Mouse (Mus musculus) embryonic facial prominence, embryonic 11.5 days (tissue): ENCODE results near the gene Rgl2. TPM values are rescaled to one million over a fixed set of nuclear protein-coding genes. Genes with fewer than 3 reads are reported as not detected.
A peak's percentile ranks its signal among the peaks of the same experiment; 100 is the strongest.
"Not testable (repeated sequence)": the region's sequence is repeated elsewhere in the genome, so short reads cannot be mapped to it uniquely, and the experiment has no call there.

ENCODE experiments used
- ATAC-seq: fragments of 200-750 bp; cut with Nextera tagmentation; replicated peaks from 2 replicates; pipeline ENCODE4 v1.8.0; 2017; ENCODE audit warnings: low read depth; ENCODE audit not compliant: insufficient number of reproducible peaks, low FRiP score, low TSS enrichment
- DNase-seq: peaks from one replicate; pipeline ENCODE4 v3.0.0-alpha.2; 2015; ENCODE audit warnings: low spot score
- H3K27ac ChIP-seq: fragments of 300-500 bp; sonication (generic); replicated peaks from 2 replicates; pipeline ENCODE4 v1.5.1; 2014; ENCODE audit warnings: mild to moderate bottlenecking, low read depth, low read length, control low read depth
- H3K27me3 ChIP-seq: fragments of 300-500 bp; sonication (generic); 2 replicates; pipeline ENCODE4 v1.6.1; 2014; ENCODE audit warnings: mild to moderate bottlenecking, low read length, moderate library complexity, mixed read lengths; ENCODE audit not compliant: control insufficient read depth, insufficient read depth
- H3K36me3 ChIP-seq: fragments of 300-500 bp; sonication (generic); replicated peaks from 2 replicates; pipeline ENCODE4 v1.6.1; 2014; ENCODE audit warnings: low read depth, mild to moderate bottlenecking, low read length, moderate library complexity, mixed read lengths; ENCODE audit not compliant: control insufficient read depth, insufficient read depth
- H3K4me1 ChIP-seq: fragments of 300-500 bp; sonication (generic); 2 replicates; pipeline ENCODE4 v1.6.1; 2014; ENCODE audit warnings: low read length, mixed read lengths; ENCODE audit not compliant: control insufficient read depth, insufficient read depth
- H3K4me2 ChIP-seq: fragments of 300-500 bp; sonication (generic); 2 replicates; pipeline ENCODE4 v1.6.1; 2014; ENCODE audit warnings: low read depth, mild to moderate bottlenecking, control low read depth, low read length, moderate library complexity
- H3K4me3 ChIP-seq: fragments of 300-500 bp; sonication (generic); 2 replicates; pipeline ENCODE4 v1.5.1; 2014; ENCODE audit warnings: low read depth, low read length, control low read depth
- H3K9ac ChIP-seq: fragments of 300-500 bp; sonication (generic); replicated peaks from 2 replicates; pipeline ENCODE4 v1.6.1; 2014; ENCODE audit warnings: mild to moderate bottlenecking, control low read depth, low read length
- H3K9me3 ChIP-seq: fragments of 300-500 bp; sonication (generic); replicated peaks from 2 replicates; pipeline ENCODE4 v1.6.1; 2016; ENCODE audit warnings: mild to moderate bottlenecking, low read length, inconsistent platforms, mixed read lengths; ENCODE audit not compliant: control insufficient read depth
- WGBS: fragments of 180-500 bp; shearing (Covaris S2); extraction: QIAGEN DNeasy Blood & Tissue Kit; methylation state at CpG from one replicate; pipeline ENCODE4 v1.1.7; 2014; 5-methylcytosine and 5-hydroxymethylcytosine counted together
- polyA plus RNA-seq: library from polyadenylated mRNA; unstranded; fragments of >200 nt; fragmentation: Nextera tagmentation; extraction: Ambion mirVana; gene quantifications from 2 replicates; pipeline ENCODE4 v1.2.1, GENCODE M21; 2014

Gene Rgl2
- polyA plus RNA-seq, 1 experiment from 2014 or later = 26.3 TPM

DNA sequence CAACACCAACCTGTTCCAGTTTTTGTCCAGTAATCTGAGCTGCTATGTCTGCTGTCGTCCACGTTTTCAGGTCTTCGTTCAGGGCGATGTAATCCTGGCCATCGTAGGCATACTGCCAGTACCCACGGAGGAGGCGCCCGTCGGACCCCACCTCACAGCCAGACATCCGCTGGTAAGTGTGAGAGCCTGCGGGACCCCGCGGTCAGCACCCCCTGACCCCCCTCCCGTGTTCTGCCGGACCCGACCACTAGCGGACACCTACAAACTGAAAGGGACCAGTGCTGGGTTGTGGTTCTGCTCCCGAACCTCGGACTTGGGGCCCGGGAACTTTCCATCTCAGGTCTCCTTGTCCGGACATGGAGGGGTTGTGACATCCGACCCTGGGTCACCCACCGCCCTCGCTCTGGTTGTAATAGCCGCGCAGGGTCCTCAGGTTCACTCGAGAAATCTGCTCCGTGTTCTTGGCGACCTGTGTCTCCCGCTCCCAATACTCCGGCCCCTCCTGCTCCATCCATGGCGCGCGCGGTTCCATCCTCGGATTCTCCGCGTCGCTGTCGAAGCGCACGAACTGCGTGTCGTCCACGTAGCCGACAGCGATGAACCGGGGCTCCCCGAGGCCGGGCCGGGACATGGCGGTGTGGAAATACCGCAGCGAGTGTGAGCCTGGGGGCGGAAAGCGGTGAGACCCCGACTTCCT, 48.7 kb downstream of the Rgl2 start:
- H3K4me2 ChIP-seq = peak overlapping the region; percentile 50
- H3K27ac ChIP-seq = no peak overlapping the region
- DNase-seq (no peak), ATAC-seq (no peak)
- peak overlapping the region; percentile 21 for H3K4me3 ChIP-seq
- no peaks in the 10 kb centered on the region for H3K9me3 ChIP-seq
- peak overlapping the region; percentile 37; the same call in 1 of the 2 replicates for H3K9ac ChIP-seq
- WGBS = 2% methylated on average over 57 of the region's 57 CpGs
- no peaks in the 10 kb centered on the region for H3K36me3 ChIP-seq
- H3K4me1 ChIP-seq = no peaks in the 10 kb centered on the region; the same call in 1 of the 2 replicates
- peaks cover 28% of the 10 kb centered on the region for H3K27me3 ChIP-seq

DNA sequence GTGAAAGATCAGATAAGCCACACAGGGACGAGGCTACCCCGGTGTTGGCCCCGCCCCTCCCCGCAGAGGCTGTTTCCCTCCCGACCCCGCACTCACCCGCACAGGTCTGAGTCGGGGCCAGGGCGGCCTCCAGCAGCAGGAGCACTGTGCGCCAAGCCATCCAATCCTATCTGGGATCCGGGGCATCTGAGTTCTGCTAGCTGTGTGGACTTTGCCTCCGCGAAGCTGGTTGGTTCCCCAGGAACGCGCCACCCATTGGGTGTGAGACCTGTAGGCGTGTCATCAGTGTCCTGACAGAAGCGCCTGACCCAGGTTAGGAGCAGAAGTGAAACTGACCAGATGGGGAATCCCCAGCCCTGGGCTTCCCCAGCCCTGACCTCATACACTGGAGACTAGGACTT, 49.3 kb downstream of the Rgl2 start:
- no peaks in the 10 kb centered on the region; the same call in 1 of the 2 replicates for H3K4me1 ChIP-seq
- 1% methylated on average over 17 of the region's 17 CpGs for whole genome bisulfite sequencing
- no peak overlapping the region for H3K27ac ChIP-seq
- H3K9me3 ChIP-seq = no peaks in the 10 kb centered on the region
- no peak overlapping the region; the same call in 1 of the 2 replicates for H3K9ac ChIP-seq
- peak overlapping the region; percentile 21 for H3K4me3 ChIP-seq
- DNase-seq (peak; percentile 40), ATAC-seq (peak; percentile 26; the same call in 1 of the 2 replicates)
- peaks cover 28% of the 10 kb centered on the region for H3K27me3 ChIP-seq
- no peaks in the 10 kb centered on the region for H3K36me3 ChIP-seq
- peak overlapping the region; percentile 50 for H3K4me2 ChIP-seq

DNA sequence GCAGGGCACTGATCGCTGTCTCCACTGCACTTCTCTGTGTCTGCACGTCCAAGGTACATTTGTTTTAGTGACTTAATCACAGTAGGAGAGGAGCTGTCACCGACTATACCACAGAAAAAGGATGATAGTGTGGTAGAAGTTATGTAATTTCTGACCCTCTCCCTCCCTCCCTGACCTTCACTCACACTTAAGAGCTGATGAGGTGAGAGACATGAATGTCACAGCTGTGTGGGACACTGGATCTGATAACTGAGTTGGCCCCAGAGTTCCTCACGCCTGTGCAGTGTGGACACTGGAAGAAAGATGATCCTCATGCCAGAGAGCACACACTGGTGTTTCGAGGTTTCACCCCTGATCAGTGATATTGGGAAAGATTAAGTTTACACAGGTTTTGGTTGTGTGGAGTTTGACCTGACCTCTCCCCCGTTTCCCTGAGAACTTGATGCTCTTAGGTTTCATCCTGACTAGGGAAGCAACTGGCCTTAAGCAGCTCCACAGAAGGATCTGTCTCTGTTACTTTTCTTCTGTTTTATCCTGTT, 50.2 kb downstream of the Rgl2 start:
- Histone ChIP-seq H3K36me3 (no peaks in the 10 kb centered on the region), H3K9me3 (no peaks in the 10 kb centered on the region), H3K4me2 (no peak overlapping the region), H3K27me3 (peaks cover 28% of the 10 kb centered on the region), H3K27ac (no peak overlapping the region), H3K4me3 (no peak overlapping the region), H3K9ac (no peak overlapping the region), H3K4me1 (no peaks in the 10 kb centered on the region; the same call in 1 of the 2 replicates)
- DNase-seq (no peak), ATAC-seq (no peak)
- WGBS = 77% methylated on average over 6 of the region's 6 CpGs

DNA sequence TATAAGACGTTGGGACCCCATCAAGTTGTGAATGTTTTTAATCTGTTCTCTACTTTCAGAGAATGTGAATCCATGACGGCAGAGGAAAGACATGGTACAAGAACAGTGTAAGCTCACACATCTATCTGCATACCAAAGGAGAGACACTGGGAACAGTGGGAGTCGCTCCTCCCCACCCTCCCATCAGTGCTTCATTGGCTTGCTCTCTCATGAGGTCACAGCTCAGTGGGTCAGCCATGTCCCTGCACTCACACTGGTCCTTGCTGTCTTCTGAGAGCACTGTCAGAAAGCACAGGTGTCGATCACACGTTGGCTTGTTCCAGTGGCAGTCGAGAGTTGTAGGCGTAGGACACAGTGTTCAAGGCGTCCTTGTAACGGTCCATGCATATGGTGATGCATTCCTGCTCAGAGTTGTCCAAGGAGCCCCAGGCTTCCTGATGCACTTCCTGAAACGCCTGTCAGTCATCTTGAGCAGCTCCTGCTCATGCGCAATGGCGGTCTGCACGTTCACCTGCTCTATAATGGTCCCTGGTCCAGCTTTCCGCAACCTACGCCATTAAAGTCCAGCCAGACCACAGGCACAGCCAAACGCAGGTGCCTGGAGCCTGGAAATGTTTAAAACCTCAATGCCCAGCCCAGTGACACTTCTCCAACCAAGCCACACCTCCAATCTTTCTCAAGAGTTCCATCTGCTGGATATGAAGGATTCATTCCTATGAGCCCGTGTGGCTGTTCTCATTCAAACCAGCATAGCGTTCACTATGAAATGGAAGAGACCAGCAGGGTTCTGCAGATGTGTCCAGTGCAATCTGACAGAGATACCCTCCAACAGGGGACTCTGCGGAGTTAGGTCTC, 51.1 kb downstream of the Rgl2 start:
- Histone ChIP-seq H3K9ac (no peak overlapping the region), H3K4me1 (no peaks in the 10 kb centered on the region; the same call in 1 of the 2 replicates), H3K9me3 (no peaks in the 10 kb centered on the region), H3K27me3 (peaks cover 28% of the 10 kb centered on the region), H3K4me2 (no peak overlapping the region), H3K36me3 (no peaks in the 10 kb centered on the region), H3K27ac (no peak overlapping the region), H3K4me3 (no peak overlapping the region)
- ATAC-seq = no peak
- 77% methylated on average over 19 of the region's 19 CpGs for WGBS
- no peak for DNase-seq

DNA sequence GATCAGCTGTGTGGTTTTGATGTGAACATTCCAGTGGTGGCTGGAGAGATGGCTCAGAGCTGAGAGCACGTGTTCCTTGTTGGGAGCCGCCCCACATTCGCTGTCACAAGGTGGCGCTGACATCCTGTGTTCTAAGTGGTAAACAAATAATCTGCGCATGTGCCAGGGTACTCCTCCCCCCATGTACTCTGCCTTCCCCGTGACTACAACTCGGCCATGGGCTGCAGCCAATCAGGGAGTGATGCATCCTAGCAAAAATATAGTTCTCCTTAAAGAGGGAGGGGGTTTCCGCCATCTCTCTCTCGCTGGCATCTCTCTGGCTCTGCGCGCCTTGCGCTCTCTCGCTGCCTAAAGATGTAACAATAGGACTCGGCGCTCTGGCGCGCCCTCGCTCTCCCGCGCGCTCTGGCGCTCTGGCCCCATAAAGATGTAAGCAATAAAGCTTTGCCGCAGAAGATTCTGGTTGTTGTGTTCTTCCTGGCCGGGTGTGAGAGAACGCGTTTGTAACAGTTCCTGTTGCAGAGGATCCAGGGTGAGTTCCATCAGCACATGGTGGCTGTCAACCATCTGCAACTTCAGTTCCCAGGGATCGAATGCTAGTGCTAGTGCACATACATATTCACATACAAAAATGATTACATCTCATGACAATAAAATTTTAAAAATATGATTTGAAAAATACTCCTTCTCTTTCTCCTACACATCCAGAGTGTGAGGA, 52.0 kb downstream of the Rgl2 start:
- Histone ChIP-seq H3K4me3 (peak overlapping the region; percentile 49), H3K27me3 (peaks cover 27% of the 10 kb centered on the region), H3K9ac (peak overlapping the region; percentile 60), H3K4me2 (peak overlapping the region; percentile 53)
- not testable (repeated sequence) for H3K27ac ChIP-seq, H3K4me1 ChIP-seq, H3K9me3 ChIP-seq, H3K36me3 ChIP-seq
- DNase-seq (peak; percentile 95), ATAC-seq (peak; percentile 89)
- under 1% methylated on average over 27 of the region's 27 CpGs for WGBS

DNA sequence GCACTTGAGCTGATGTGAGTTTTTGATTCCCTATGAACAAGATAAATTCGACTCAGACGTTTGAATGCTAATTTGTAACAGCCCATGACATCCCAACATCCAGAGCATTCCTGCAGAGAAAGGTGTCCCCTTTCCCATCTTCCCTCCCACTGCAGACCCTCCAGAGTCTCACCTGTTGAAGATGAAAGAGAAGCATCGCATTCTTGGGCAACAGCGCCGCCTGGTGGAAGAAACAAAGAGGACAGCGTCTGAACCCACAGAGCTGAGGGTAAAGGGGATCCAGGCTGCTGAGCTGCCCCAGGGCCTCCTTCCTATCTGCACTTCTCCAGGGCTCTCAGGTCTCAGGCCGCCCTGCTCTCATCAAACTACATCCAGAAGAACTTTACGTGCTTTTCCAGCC, 52.8 kb downstream of the Rgl2 start:
- DNase-seq = peak; percentile 60
- H3K27ac ChIP-seq, H3K36me3 ChIP-seq, H3K9me3 ChIP-seq, H3K9ac ChIP-seq, ATAC-seq, H3K4me3 ChIP-seq, H3K4me2 ChIP-seq, H3K4me1 ChIP-seq: not testable (repeated sequence)
- WGBS = 15% methylated on average over 8 of the region's 8 CpGs
- H3K27me3 ChIP-seq = peaks cover 24% of the 10 kb centered on the region
